Mouse (Mus musculus): ENCODE data around the gene Cmc4. TPM values are rescaled to one million over a fixed set of nuclear protein-coding genes. Genes with fewer than 3 reads are reported as not detected.

The Cmc4 gene
- 10.4 and 12.0 TPM in 2 replicates for total RNA-seq (2014; rRNA removed)
- 24.9 TPM in 2 replicates for polyA plus RNA-seq (2015; fragmentation: Nextera tagmentation; extraction: Ambion mirVana)

GRCm38 (mm10) chrX:75415936-75416785 is at the start of gene Cmc4, which contains the start of the genes Mtcp1 and Brcc3:
Gene Cmc4 (minus strand): TSS chrX:75416584.
Gene Mtcp1 (minus strand): TSS chrX:75416588.
Gene Brcc3 (plus strand): TSS chrX:75416628.
- ATAC-seq (ENCODE audit: low FRiP score), result peak; percentile 100
- H3K27ac ChIP-seq (ENCODE audit: low read depth, low read length), result peak within 1 kb of the TSS; percentile 71

GRCm38 (mm10) chrX:75454597-75454996 is 38.2 kb upstream of the Cmc4 start:
- 75% methylated on average over 1 of the region's 1 CpGs for WGBS
- no peak for ATAC-seq (ENCODE audit: low FRiP score)

More at GRCm38 (mm10) chrX:75415936-75416785, at the start of gene Cmc4, which contains the start of the genes Mtcp1 and Brcc3:
- Histone ChIP-seq H3K36me3 (ENCODE audit: insufficient read depth, low read length) (no peaks in the 10 kb centered on the region), H3K4me2 (ENCODE audit: low read depth, low read length, poor library complexity, severe bottlenecking) (peak within 1 kb of the TSS; percentile 45), H3K9me3 (ENCODE audit: low read length) (no peaks in the 10 kb centered on the region), H3K27me3 (ENCODE audit: insufficient read depth, low read length) (no peaks in the 10 kb centered on the region), H3K4me1 (ENCODE audit: insufficient read depth, low read length) (no peaks in the 10 kb centered on the region), H3K9ac (replicated peaks; ENCODE audit: low read length, poor library complexity, severe bottlenecking) (peak within 1 kb of the TSS; percentile 64), H3K4me3 (ENCODE audit: low read depth, low read length) (peak within 1 kb of the TSS; percentile 51)
- DNase-seq (ENCODE audit: low spot score), result peak; percentile 92
- WGBS, result 23% methylated on average over 52 of the region's 52 CpGs
- TF ChIP-seq CTCF (IDR thresholded peaks at IDR 0.05), result peak; percentile 37

GRCm38 (mm10) chrX:75409711-75410110 is 6.7 kb downstream of the Cmc4 start:
- Histone ChIP-seq H3K4me3 (ENCODE audit: low read depth, low read length) (no peak overlapping the region), H3K27me3 (ENCODE audit: insufficient read depth, low read length) (no peaks in the 10 kb centered on the region), H3K27ac (ENCODE audit: low read depth, low read length) (no peak overlapping the region), H3K9ac (replicated peaks; ENCODE audit: low read length, poor library complexity, severe bottlenecking) (no peak overlapping the region), H3K36me3 (ENCODE audit: insufficient read depth, low read length) (no peaks in the 10 kb centered on the region), H3K4me1 (ENCODE audit: insufficient read depth, low read length) (no peaks in the 10 kb centered on the region), H3K4me2 (ENCODE audit: low read depth, low read length, poor library complexity, severe bottlenecking) (no peak overlapping the region), H3K9me3 (ENCODE audit: low read length) (no peaks in the 10 kb centered on the region)
- ATAC-seq (ENCODE audit: low FRiP score) (no peak), DNase-seq (ENCODE audit: low spot score) (no peak)
- WGBS, result 100% methylated on average over 1 of the region's 1 CpGs
- TF ChIP-seq CTCF (IDR thresholded peaks at IDR 0.05), result no peak

More at GRCm38 (mm10) chrX:75454597-75454996, 38.2 kb upstream of the Cmc4 start:
- H3K36me3 ChIP-seq (ENCODE audit: insufficient read depth, low read length), result peaks cover 4% of the 10 kb centered on the region; the same call in 1 of the 2 replicates
- no peak overlapping the region for H3K27ac ChIP-seq (ENCODE audit: low read depth, low read length)
- H3K27me3 ChIP-seq (ENCODE audit: insufficient read depth, low read length), result no peaks in the 10 kb centered on the region
- no peaks in the 10 kb centered on the region for H3K9me3 ChIP-seq (ENCODE audit: low read length)
- no peak overlapping the region for H3K4me3 ChIP-seq (ENCODE audit: low read depth, low read length)
- no peak overlapping the region for H3K4me2 ChIP-seq (ENCODE audit: low read depth, low read length, poor library complexity, severe bottlenecking)
- H3K9ac ChIP-seq (replicated peaks; ENCODE audit: low read length, poor library complexity, severe bottlenecking), result no peak overlapping the region
- TF ChIP-seq CTCF (IDR thresholded peaks at IDR 0.05), result no peak
- no peak for DNase-seq (ENCODE audit: low spot score)
- no peaks in the 10 kb centered on the region for H3K4me1 ChIP-seq (ENCODE audit: insufficient read depth, low read length)

- H3K4me2 ChIP-seq (ENCODE audit: low read depth, low read length, poor library complexity, severe bottlenecking), result no peak overlapping the region
- no peak overlapping the region for H3K4me3 ChIP-seq (ENCODE audit: low read depth, low read length)
- no peak for TF ChIP-seq CTCF (IDR thresholded peaks at IDR 0.05)
- H3K9me3 ChIP-seq (ENCODE audit: low read length), result no peaks in the 10 kb centered on the region
- DNase-seq (ENCODE audit: low spot score) (no peak), ATAC-seq (ENCODE audit: low FRiP score) (no peak)
- no peak overlapping the region for H3K9ac ChIP-seq (replicated peaks; ENCODE audit: low read length, poor library complexity, severe bottlenecking)
- H3K36me3 ChIP-seq (ENCODE audit: insufficient read depth, low read length), result no peaks in the 10 kb centered on the region
- no peaks in the 10 kb centered on the region for H3K27me3 ChIP-seq (ENCODE audit: insufficient read depth, low read length)
- H3K27ac ChIP-seq (ENCODE audit: low read depth, low read length), result no peak overlapping the region
- no peaks in the 10 kb centered on the region for H3K4me1 ChIP-seq (ENCODE audit: insufficient read depth, low read length)
Measured at GRCm38 (mm10) chrX:75403350-75403749, 13.0 kb downstream of the Cmc4 start.

GRCm38 (mm10) chrX:75402668-75403067 is 13.7 kb downstream of the Cmc4 start:
- Histone ChIP-seq H3K9me3 (ENCODE audit: low read length) (no peaks in the 10 kb centered on the region), H3K4me2 (ENCODE audit: low read depth, low read length, poor library complexity, severe bottlenecking) (no peak overlapping the region), H3K4me1 (ENCODE audit: insufficient read depth, low read length) (no peaks in the 10 kb centered on the region), H3K27me3 (ENCODE audit: insufficient read depth, low read length) (no peaks in the 10 kb centered on the region), H3K27ac (ENCODE audit: low read depth, low read length) (no peak overlapping the region), H3K9ac (replicated peaks; ENCODE audit: low read length, poor library complexity, severe bottlenecking) (no peak overlapping the region), H3K36me3 (ENCODE audit: insufficient read depth, low read length) (no peaks in the 10 kb centered on the region), H3K4me3 (ENCODE audit: low read depth, low read length) (no peak overlapping the region)
- no peak for TF ChIP-seq CTCF (IDR thresholded peaks at IDR 0.05)
- ATAC-seq (ENCODE audit: low FRiP score) (no peak), DNase-seq (ENCODE audit: low spot score) (no peak)
- 80% methylated on average over 2 of the region's 2 CpGs for WGBS

GRCm38 (mm10) chrX:75399471-75399870 is 16.9 kb downstream of the Cmc4 start:
- no peak for TF ChIP-seq CTCF (IDR thresholded peaks at IDR 0.05)
- ATAC-seq (ENCODE audit: low FRiP score) (no peak), DNase-seq (ENCODE audit: low spot score) (no peak)
- H3K9ac ChIP-seq (replicated peaks; ENCODE audit: low read length, poor library complexity, severe bottlenecking), result no peak overlapping the region
- H3K27ac ChIP-seq (ENCODE audit: low read depth, low read length), result no peak overlapping the region
- no peaks in the 10 kb centered on the region for H3K27me3 ChIP-seq (ENCODE audit: insufficient read depth, low read length)
- H3K36me3 ChIP-seq (ENCODE audit: insufficient read depth, low read length), result no peaks in the 10 kb centered on the region
- no peaks in the 10 kb centered on the region for H3K4me1 ChIP-seq (ENCODE audit: insufficient read depth, low read length)
- H3K4me3 ChIP-seq (ENCODE audit: low read depth, low read length), result no peak overlapping the region
- no peak overlapping the region for H3K4me2 ChIP-seq (ENCODE audit: low read depth, low read length, poor library complexity, severe bottlenecking)
- H3K9me3 ChIP-seq (ENCODE audit: low read length), result no peaks in the 10 kb centered on the region
- 87% methylated on average over 1 of the region's 1 CpGs for WGBS

All from midbrain, postnatal 0 days (tissue).